Mouse (Mus musculus): ENCODE results near the gene Ak1. TPM values are rescaled to one million over a fixed set of nuclear protein-coding genes. Genes with fewer than 3 reads are reported as not detected.

Ak1 gene
- polyA plus RNA-seq, 1 experiment from 2014 or later: 95.9 TPM

DNA sequence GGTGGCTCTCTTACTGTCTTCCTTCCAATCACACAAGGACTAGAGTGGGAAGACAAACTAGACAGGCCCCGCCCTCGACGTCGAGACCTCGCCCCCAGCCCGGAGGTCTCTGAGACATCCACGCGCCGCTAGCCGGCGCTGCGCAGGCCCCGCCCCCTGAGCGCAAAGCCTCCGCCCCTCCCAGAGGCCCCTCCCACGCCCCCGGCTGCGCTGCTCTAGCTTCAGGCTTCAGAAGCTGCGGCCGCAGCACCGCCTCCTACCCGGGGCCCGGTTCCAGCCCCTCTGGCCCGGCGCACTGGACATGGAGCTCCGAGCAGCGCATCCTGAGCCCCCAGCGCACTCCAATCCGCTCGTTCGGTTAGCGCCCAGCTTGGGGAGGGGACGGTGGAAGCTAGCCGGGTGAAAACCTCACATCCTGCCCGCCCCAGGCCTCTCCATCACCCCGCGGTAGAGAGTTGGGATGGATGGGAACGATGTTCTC lies 34.6 kb upstream of the Ak1 start, which contains the start of gene St6galnac4:
Gene St6galnac4 (plus strand): TSS at position 225 of the 481 bp plus-strand sequence.
- Histone ChIP-seq H3K36me3 (no peaks in the 10 kb centered on the region), H3K9ac (peak within 1 kb of the TSS; percentile 65), H3K27ac (replicated peaks) (peak within 1 kb of the TSS; percentile 50), H3K27me3 (no peaks in the 10 kb centered on the region), H3K4me1 (replicated peaks) (peaks cover 52% of the 10 kb centered on the region), H3K9me3 (no peaks in the 10 kb centered on the region), H3K4me3 (peak within 1 kb of the TSS; percentile 60), H3K4me2 (peak within 1 kb of the TSS; percentile 70)
- peak; percentile 83 for ATAC-seq (ENCODE audit: low FRiP score, low read depth)
- WGBS: under 1% methylated on average over 38 of the region's 38 CpGs

DNA sequence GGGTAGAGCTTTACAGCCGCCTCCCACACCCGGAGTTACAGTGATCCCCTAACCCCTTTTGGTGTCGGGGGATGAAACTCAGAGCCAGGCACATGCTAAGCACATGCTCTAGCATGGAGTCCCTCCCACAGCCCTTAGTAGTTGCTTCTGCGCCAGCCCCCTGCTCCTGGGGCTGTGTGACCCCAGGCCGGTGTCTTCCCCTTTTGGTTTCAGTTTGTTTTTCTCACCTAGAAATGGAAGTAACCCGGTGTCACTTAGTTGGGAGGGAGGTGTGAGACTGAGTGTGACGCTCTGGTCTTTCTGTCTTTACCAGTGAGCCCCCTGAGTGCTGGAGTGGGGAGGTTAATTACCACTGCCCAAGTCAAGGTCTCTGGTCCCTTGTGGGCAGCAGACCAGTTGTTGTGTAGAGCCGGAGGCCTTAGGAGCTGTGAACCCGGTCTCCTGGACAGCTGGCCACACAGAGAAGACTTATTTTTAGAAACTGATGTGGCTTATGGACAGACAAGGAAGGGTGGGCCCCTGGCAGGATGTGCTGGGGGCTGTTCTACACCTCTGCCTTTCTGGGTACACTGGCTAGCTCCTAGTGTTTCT lies 33.7 kb upstream of the Ak1 start:
- Histone ChIP-seq H3K36me3 (no peaks in the 10 kb centered on the region), H3K4me3 (peak overlapping the region; percentile 60), H3K27me3 (no peaks in the 10 kb centered on the region), H3K27ac (replicated peaks) (no peak overlapping the region), H3K4me1 (replicated peaks) (peaks cover 45% of the 10 kb centered on the region), H3K4me2 (peak overlapping the region; percentile 70), H3K9me3 (no peaks in the 10 kb centered on the region), H3K9ac (peak overlapping the region; percentile 65)
- no peak for ATAC-seq (ENCODE audit: low FRiP score, low read depth)
- WGBS: 53% methylated on average over 9 of the region's 9 CpGs

GRCm38 (mm10) chr2:32589213-32589795 lies 32.3 kb upstream of the Ak1 start:
- Histone ChIP-seq H3K9ac (no peak overlapping the region), H3K27me3 (no peaks in the 10 kb centered on the region), H3K27ac (replicated peaks) (peak overlapping the region; percentile 42; the same call in 1 of the 2 replicates), H3K4me1 (replicated peaks) (peaks cover 40% of the 10 kb centered on the region), H3K9me3 (no peaks in the 10 kb centered on the region), H3K36me3 (peaks cover 5% of the 10 kb centered on the region; the same call in 1 of the 2 replicates), H3K4me2 (peak overlapping the region; percentile 5; the same call in 1 of the 2 replicates), H3K4me3 (no peak overlapping the region)
- ATAC-seq (ENCODE audit: low FRiP score, low read depth): no peak
- 52% methylated on average over 11 of the region's 11 CpGs for WGBS

DNA sequence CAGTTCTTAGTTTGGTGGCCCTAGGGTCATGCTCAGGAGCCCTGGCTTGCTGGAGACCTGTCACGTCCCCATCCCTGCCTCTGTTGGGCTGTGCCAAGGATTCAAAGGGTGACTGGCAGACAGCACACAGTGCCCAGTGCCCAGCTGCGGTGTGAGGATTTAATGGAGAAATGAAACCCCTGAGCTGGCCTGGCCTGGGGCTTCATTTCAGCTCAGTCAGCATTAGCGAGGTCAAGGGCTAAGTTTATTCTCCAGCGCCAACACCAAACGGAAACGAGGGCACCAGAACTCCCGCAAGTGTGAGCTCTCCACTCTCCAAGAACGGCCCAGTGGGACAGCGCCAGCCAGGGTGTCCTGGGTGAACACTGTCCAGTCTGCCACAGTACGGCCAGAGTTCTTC lies 31.3 kb upstream of the Ak1 start:
- WGBS: 85% methylated on average over 10 of the region's 10 CpGs
- Histone ChIP-seq H3K9me3 (no peaks in the 10 kb centered on the region), H3K9ac (no peak overlapping the region), H3K36me3 (peaks cover 12% of the 10 kb centered on the region; the same call in 1 of the 2 replicates), H3K27me3 (no peaks in the 10 kb centered on the region), H3K4me3 (no peak overlapping the region), H3K27ac (replicated peaks) (no peak overlapping the region), H3K4me1 (replicated peaks) (peaks cover 40% of the 10 kb centered on the region), H3K4me2 (no peak overlapping the region)
- no peak for ATAC-seq (ENCODE audit: low FRiP score, low read depth)

DNA sequence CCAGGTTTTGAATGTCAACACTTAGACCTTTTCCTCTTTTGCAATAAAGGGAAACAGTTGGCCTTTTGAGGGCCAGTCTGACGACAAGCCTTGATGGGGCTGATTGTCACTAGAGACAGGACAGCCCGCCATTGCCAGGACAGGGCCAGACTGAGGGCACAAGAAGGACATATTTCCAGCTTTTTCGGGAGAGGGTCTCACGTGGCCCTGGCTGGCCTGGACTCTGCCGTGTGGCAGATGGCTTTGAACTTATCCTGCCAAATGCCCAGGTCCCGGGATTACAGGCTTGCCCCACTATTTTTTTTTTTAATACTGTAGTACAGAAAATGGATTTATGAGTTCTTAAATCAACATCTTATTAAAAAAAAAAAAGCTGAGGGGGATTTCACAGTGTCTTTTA lies 30.3 kb upstream of the Ak1 start:
- Histone ChIP-seq H3K9me3 (no peaks in the 10 kb centered on the region), H3K4me1 (replicated peaks) (peaks cover 38% of the 10 kb centered on the region), H3K27ac (replicated peaks) (no peak overlapping the region), H3K4me2 (no peak overlapping the region), H3K27me3 (no peaks in the 10 kb centered on the region), H3K9ac (no peak overlapping the region), H3K4me3 (no peak overlapping the region), H3K36me3 (peaks cover 12% of the 10 kb centered on the region; the same call in 1 of the 2 replicates)
- ATAC-seq (ENCODE audit: low FRiP score, low read depth): no peak
- WGBS: 67% methylated on average over 6 of the region's 6 CpGs

GRCm38 (mm10) chr2:32596725-32597124 lies 24.8 kb upstream of the Ak1 start:
- no peak overlapping the region for H3K27ac ChIP-seq (replicated peaks)

GRCm38 (mm10) chr2:32597248-32597647 lies 24.3 kb upstream of the Ak1 start:
- no peak overlapping the region for H3K4me3 ChIP-seq
- no peaks in the 10 kb centered on the region for H3K27me3 ChIP-seq
- 93% methylated on average over 5 of the region's 5 CpGs for WGBS
- ATAC-seq (ENCODE audit: low FRiP score, low read depth): no peak
- no peak overlapping the region for H3K27ac ChIP-seq (replicated peaks)
- H3K4me1 ChIP-seq (replicated peaks): no peaks in the 10 kb centered on the region; the same call in 1 of the 2 replicates
- H3K4me2 ChIP-seq: no peak overlapping the region
- peaks cover 17% of the 10 kb centered on the region; the same call in 1 of the 2 replicates for H3K36me3 ChIP-seq
- no peaks in the 10 kb centered on the region for H3K9me3 ChIP-seq
- H3K9ac ChIP-seq: no peak overlapping the region

More at GRCm38 (mm10) chr2:32596725-32597124, 24.8 kb upstream of the Ak1 start:
- Histone ChIP-seq H3K36me3 (peaks cover 17% of the 10 kb centered on the region; the same call in 1 of the 2 replicates), H3K9me3 (no peaks in the 10 kb centered on the region), H3K27me3 (no peaks in the 10 kb centered on the region), H3K4me1 (replicated peaks) (no peaks in the 10 kb centered on the region; the same call in 1 of the 2 replicates), H3K4me2 (no peak overlapping the region), H3K9ac (no peak overlapping the region), H3K4me3 (no peak overlapping the region)
- ATAC-seq (ENCODE audit: low FRiP score, low read depth): no peak
- 74% methylated on average over 13 of the region's 13 CpGs for WGBS

DNA sequence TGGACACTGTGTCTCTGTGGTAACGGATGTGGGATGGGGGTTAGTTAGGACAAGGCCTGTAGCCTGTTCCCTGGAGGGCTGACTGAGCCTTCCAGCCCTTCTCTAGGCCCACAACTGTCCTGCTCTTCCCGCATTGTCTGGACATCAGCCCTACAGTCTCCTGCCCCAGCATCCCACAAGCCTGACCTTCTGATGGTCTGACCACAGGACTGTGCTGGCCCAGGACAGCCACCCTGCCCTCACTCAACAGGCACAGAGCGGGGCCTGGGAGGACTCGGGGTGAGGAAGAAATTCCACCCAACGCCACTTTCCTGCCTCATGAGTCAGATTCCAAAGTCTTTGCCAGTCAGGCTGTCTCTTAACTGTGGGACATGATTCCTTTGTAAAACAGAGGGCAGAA lies 23.9 kb upstream of the Ak1 start:
- Histone ChIP-seq H3K9ac (no peak overlapping the region), H3K27ac (replicated peaks) (no peak overlapping the region), H3K9me3 (no peaks in the 10 kb centered on the region), H3K4me1 (replicated peaks) (no peaks in the 10 kb centered on the region; the same call in 1 of the 2 replicates), H3K4me3 (no peak overlapping the region), H3K36me3 (peaks cover 17% of the 10 kb centered on the region; the same call in 1 of the 2 replicates), H3K4me2 (no peak overlapping the region), H3K27me3 (no peaks in the 10 kb centered on the region)
- 85% methylated on average over 5 of the region's 5 CpGs for WGBS
- no peak for ATAC-seq (ENCODE audit: low FRiP score, low read depth)

DNA sequence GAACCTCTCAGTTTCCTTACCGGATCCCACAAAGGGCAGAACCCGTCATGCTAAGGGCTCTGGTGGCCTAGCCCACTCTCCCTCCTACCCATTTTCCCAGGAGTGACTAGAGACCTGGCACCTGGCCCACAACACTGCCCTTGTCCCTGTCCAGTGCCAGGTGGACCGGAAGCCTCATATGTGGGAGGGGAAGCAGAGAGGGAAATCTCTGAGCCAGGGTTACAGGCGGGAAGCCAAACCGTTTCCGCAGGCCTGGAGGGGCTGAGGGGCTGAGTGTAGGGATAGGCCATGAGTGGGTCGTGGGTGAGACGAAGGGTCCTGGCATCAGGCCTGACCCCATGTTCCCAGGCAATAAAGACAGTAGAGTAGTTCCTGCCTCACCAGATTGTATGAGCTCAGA lies 23.1 kb upstream of the Ak1 start:
- Histone ChIP-seq H3K9ac (no peak overlapping the region), H3K4me2 (no peak overlapping the region), H3K27me3 (no peaks in the 10 kb centered on the region), H3K4me3 (no peak overlapping the region), H3K9me3 (no peaks in the 10 kb centered on the region), H3K4me1 (replicated peaks) (no peaks in the 10 kb centered on the region; the same call in 1 of the 2 replicates), H3K36me3 (peaks cover 17% of the 10 kb centered on the region; the same call in 1 of the 2 replicates), H3K27ac (replicated peaks) (no peak overlapping the region)
- WGBS: 75% methylated on average over 8 of the region's 8 CpGs
- ATAC-seq (ENCODE audit: low FRiP score, low read depth): no peak

DNA sequence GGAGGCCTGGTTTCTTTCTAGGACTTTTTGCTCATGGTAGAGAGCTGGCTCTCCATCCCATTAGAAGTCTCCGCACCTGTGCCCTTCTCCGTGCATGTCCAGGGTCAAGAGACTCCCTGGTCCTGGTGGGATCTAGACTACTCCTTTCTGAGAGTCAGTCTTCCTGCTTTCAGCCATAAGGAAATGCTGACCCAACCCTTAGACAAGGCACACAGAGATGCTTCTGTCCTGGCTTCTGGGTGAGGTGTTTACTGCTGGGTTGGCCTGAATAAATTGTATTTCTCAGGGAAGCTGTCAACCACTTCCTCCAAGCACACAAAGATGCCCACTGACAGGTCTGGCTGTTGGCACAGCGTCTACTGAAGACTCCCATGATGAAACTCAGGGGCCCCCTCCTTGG lies 22.1 kb upstream of the Ak1 start, which contains the start of gene St6galnac6:
Gene St6galnac6 (plus strand): TSS at position 301 of the 400 bp plus-strand sequence.
- H3K36me3 ChIP-seq: peaks cover 11% of the 10 kb centered on the region; the same call in 1 of the 2 replicates
- H3K4me1 ChIP-seq (replicated peaks): no peaks in the 10 kb centered on the region; the same call in 1 of the 2 replicates
- no peak within 1 kb of the TSS for H3K4me2 ChIP-seq
- 95% methylated on average over 3 of the region's 3 CpGs for WGBS
- H3K27me3 ChIP-seq: no peaks in the 10 kb centered on the region
- H3K4me3 ChIP-seq: no peak within 1 kb of the TSS
- no peak for ATAC-seq (ENCODE audit: low FRiP score, low read depth)
- no peak within 1 kb of the TSS for H3K9ac ChIP-seq
- no peaks in the 10 kb centered on the region for H3K9me3 ChIP-seq
- H3K27ac ChIP-seq (replicated peaks): no peak within 1 kb of the TSS

DNA sequence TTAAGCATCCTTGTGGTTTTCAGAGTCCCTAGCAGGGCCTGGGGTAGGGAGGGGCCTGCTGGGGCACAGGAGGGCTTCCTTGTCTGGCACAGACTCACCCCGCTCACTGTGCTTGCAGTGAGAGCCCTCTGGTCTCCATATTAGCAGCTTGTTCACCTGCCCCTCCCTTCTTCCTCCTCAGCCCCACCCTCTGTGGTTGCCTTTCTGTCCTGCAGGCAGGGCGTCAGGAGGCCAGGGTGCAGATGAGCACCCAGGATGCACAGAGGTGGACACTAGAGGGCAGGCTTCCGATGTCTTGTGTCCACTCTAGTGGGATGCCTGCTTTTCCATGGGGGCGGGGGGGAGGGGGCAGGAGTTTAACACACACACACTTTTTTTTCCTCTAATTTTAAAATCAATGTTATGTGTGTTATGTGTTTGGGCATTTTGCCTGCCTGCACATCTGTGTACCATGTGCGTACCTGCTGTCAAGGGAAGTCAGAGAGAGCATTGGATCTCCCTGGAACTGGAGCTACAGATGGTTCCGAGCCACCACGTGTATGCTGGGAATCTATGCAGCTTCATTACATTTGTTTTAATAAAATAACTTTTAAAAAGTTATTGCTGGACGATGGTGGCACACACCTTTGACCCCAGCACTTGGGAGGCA lies 20.0 kb upstream of the Ak1 start:
- H3K9ac ChIP-seq: no peak overlapping the region
- no peak overlapping the region for H3K4me3 ChIP-seq
- peaks cover 2% of the 10 kb centered on the region for H3K4me1 ChIP-seq (replicated peaks)
- H3K36me3 ChIP-seq: 0 out of 2 replicates have a peak, but pooled peaks cover 5% of the 10 kb centered on the region
- no peak overlapping the region for H3K27ac ChIP-seq (replicated peaks)
- H3K9me3 ChIP-seq: no peaks in the 10 kb centered on the region
- H3K4me2 ChIP-seq: no peak overlapping the region
- WGBS: 40% methylated on average over 8 of the region's 8 CpGs
- no peak for ATAC-seq (ENCODE audit: low FRiP score, low read depth)
- H3K27me3 ChIP-seq: no peaks in the 10 kb centered on the region

DNA sequence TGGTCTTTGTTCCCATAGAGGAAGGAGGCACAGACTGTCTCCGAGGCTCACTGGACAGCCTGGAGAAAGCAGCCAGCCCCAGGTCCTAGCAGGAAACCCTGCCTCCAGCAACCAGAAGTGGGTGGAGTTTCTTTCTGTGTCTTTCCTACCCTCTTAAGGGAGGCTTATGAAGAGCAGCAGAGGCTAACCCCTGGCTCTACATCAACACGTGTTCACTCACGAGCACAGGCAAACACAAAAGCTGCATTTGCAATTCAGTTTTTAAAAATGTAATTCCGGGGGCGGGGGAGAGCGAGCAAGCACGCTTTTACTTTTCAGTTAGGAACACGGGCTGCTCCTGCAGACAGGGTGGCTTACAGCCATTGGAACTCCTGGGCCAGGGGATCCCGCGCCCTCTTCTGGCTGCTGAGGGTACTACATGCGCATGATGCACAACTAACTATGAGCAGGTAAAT lies 18.9 kb upstream of the Ak1 start:
- Histone ChIP-seq H3K9ac (no peak overlapping the region), H3K9me3 (no peaks in the 10 kb centered on the region), H3K27ac (replicated peaks) (no peak overlapping the region), H3K4me1 (replicated peaks) (peaks cover 10% of the 10 kb centered on the region), H3K4me2 (peak overlapping the region; percentile 48), H3K27me3 (no peaks in the 10 kb centered on the region), H3K4me3 (peak overlapping the region; percentile 26), H3K36me3 (no peaks in the 10 kb centered on the region)
- WGBS: 2% methylated on average over 11 of the region's 11 CpGs
- peak; percentile 43; the same call in 1 of the 2 replicates for ATAC-seq (ENCODE audit: low FRiP score, low read depth)
